Mouse (Mus musculus): ENCODE measurements around the gene Rps16.
"Not testable (repeated sequence)": the region's sequence is repeated elsewhere in the genome, so short reads cannot be mapped to it uniquely, and the experiment has no call there.

Rps16 gene

DNA sequence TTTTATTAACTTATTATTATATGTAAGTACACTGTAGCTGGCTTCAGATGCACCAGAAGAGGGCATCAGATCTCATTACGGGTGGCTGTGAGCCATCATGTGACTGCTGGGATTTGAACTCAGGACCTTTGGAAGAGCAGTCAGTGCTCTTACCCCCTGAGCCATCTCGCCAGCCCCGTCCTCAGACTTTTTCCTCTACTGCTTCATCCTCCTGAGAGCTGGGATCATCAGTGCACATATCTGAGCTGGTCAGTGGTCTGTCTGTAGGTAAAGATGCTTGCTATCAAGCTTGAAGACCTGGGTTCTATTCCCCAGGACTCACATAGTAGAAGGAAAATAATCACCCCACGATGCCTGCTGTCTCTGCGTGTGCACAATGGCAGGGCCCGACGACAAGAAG, 36.9 kb downstream of the Rps16 start:
- not testable (repeated sequence) for DNase-seq (ENCODE audit: low read depth, low spot score)

GRCm38 (mm10) chr7:28390331-28390730, 39.9 kb downstream of the Rps16 start:
- no peak for DNase-seq (ENCODE audit: low read depth, low spot score)

- DNase-seq (ENCODE audit: low read depth, low spot score) = peak; percentile 98
Measured at GRCm38 (mm10) chr7:28392429-28393271, 42.2 kb downstream of the Rps16 start, which contains the start of the genes Med29 and Paf1. TSS of gene Med29 (minus strand) at chr7:28392708. TSS of gene Paf1 (plus strand) at chr7:28392951.

GRCm38 (mm10) chr7:28393272-28393951, 43.0 kb downstream of the Rps16 start:
- DNase-seq (ENCODE audit: low read depth, low spot score) = no peak

DNA sequence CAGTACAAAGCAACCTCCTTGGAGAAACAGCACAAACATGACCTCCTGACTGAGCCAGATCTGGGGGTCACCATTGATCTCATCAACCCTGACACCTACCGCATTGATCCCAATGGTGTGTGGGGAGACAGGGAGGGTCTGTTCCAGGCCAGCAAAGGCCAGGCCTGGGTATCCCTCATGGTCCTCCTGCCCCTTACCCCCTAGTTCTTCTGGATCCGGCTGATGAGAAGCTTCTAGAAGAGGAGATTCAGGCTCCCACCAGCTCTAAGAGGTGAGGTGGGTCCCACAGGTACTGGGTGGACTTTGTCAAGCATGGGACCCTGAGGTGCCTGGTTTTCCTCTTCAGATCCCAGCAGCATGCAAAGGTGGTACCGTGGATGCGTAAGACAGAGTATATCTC, 45.0 kb downstream of the Rps16 start:
- no peak for DNase-seq (ENCODE audit: low read depth, low spot score)

DNA sequence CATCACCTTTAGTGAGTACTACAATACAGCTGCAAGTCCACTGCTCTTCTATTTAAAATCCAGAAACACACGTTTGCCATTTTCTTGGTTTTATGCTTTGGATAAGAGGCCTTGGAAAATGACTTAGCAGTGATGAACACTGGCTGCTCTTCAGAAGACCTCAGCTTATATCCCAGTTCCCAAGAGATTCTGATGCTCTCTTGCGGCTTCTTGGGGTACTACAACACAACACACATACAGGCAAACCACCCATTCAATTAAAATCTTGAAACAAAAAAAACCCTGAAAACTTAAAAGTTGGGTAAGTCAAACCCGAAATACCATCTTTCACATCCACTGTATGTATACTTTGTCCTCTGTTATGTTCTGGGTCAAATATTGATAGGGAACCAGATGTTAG, 47.5 kb downstream of the Rps16 start:
- no peak for DNase-seq (ENCODE audit: low read depth, low spot score)

- DNase-seq (ENCODE audit: low read depth, low spot score) = no peak
Measured at GRCm38 (mm10) chr7:28398696-28399340, 48.4 kb downstream of the Rps16 start.

DNA sequence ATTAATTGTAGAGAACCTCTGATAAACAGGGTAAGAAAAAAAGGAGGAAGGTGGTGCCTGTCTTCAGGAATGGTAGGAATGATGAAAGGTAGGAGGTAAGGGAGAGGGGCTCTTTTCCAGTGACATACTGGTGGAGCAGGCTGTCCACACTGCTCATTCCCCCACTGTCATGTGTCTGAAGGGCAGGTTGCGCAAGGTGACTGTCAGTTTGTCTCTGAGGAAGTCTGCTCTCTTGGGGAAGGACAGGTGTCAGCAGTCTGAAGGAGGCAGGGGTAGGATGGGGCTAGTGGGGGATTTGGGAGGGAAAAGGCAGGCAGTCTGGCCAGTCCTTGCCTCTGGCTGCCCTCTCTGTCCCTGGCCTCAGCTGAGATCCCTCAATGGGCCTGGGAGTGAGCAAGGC, 50.6 kb downstream of the Rps16 start:
- DNase-seq (ENCODE audit: low read depth, low spot score) = no peak

DNA sequence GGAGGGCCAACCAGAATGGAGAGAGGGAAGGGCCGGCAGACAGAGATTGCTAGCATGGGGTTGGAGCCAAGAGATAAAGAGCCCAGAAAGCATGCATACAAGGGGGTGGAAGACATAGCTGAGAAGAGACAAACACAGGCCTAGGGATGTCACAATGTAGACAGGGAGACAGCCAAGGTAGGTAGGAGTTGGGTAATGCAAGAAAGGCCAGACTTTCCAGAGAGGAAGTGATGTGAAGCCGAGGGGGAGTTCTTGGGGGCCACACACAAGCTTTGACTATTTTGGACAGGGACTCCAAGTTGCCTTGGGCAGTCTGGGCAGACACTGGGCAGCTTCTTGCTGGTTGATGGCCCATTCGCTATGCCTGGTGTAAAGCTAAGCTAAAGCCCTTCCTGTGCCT, 51.5 kb downstream of the Rps16 start:
- DNase-seq (ENCODE audit: low read depth, low spot score) = no peak
